Mouse (Mus musculus): ENCODE measurements around the gene Morf4l1.

GRCm38 (mm10) chr9:90054371-90055145 lies 60.0 kb downstream of the Morf4l1 start:
- TF ChIP-seq CTCF (conservative IDR thresholded peaks at IDR 0.05; ENCODE audit: low read length): no peak; the same call in 1 of the 2 replicates
- no peak for TF ChIP-seq NANOG (IDR thresholded peaks at IDR 0.05; ENCODE audit: borderline replicate concordance, low read length)
- no peak for TF ChIP-seq POU5F1 (IDR thresholded peaks at IDR 0.05; ENCODE audit: borderline replicate concordance, low read length)
